ENCODE assay signal across 19 mouse cellular contexts in genomic region chr7:79511181-79511580, GRCm38 (mm10). TPM values are rescaled to one million over a fixed set of nuclear protein-coding genes. Genes with fewer than 3 reads are reported as not detected.
DNase-seq lines count a peak whose midpoint lies in the region; ATAC-seq and TF ChIP-seq lines count a peak whose summit lies in the region.
"Had no signal": no experiment of that assay in that cellular context is flagged by ENCODE, and none has a peak within 500 bp of the region (broad histone marks: within the 10 kb centered on the region; RNA-seq: fewer than 3 reads in every experiment).

No protein-coding gene starts in this region.

- H3K4me3 ChIP-seq in forebrain, embryonic 15.5 days, result peak overlapping the region; percentile 85
- H3K4me3 ChIP-seq in hindbrain, postnatal 0 days (ENCODE audit: low read length), result peak overlapping the region; percentile 6; the same call in 1 of the 2 replicates
- H3K4me3 ChIP-seq in neural tube, embryonic 13.5 days, result peak overlapping the region; percentile 89
- H3K4me3 ChIP-seq: embryonic facial prominence, embryonic 13.5 days; heart, embryonic 15.5 days had no signal

- peaks cover 77% of the 10 kb centered on the region for H3K4me1 ChIP-seq in forebrain, embryonic 15.5 days
- H3K4me1 ChIP-seq in hindbrain, postnatal 0 days (ENCODE audit: insufficient read depth, low read length), result peaks cover 20% of the 10 kb centered on the region
- H3K4me1 ChIP-seq in neural tube, embryonic 13.5 days (replicated peaks), result peaks cover 96% of the 10 kb centered on the region

- WGBS in forebrain, embryonic 15.5 days, result 4% methylated on average over 7 of the region's 7 CpGs
- 11% methylated on average over 7 of the region's 7 CpGs for WGBS in hindbrain, postnatal 0 days
- 5% methylated on average over 7 of the region's 7 CpGs for WGBS in neural tube, embryonic 13.5 days

- peaks cover 11% of the 10 kb centered on the region; the same call in 1 of the 2 replicates for H3K36me3 ChIP-seq in forebrain, embryonic 15.5 days
- no peaks in the 10 kb centered on the region; the same call in 1 of the 2 replicates for H3K36me3 ChIP-seq in hindbrain, postnatal 0 days (ENCODE audit: insufficient read depth, low read length)
- peaks cover 36% of the 10 kb centered on the region for H3K36me3 ChIP-seq in neural tube, embryonic 13.5 days
- H3K36me3 ChIP-seq: embryonic facial prominence, embryonic 13.5 days; heart, embryonic 15.5 days had no signal

- peak; percentile 11 for DNase-seq in cerebellum, adult 9-11 months
- no peak for DNase-seq in cerebellum, adult 11-12 months
- peak; percentile 52 for DNase-seq in hindbrain, postnatal 0 days (ENCODE audit: low spot score)
- DNase-seq in thymus, postnatal 0 days (ENCODE audit: low spot score), result no peak
- DNase-seq in frontal cortex, postnatal 25 days (ENCODE audit: low spot score in 2 of 2), result no peak
- no peak for DNase-seq in lung, postnatal 10 days
- DNase-seq: adrenal gland, adult 2 months; cerebellum, postnatal 36 days; gastrocnemius, postnatal 36 days; kidney, postnatal 10 days; lung, postnatal 14 days; spleen, adult 18-20 months; thymus, postnatal 36 days had no signal

- peak overlapping the region; percentile 92 for H3K4me2 ChIP-seq in forebrain, embryonic 15.5 days (replicated peaks)
- peak overlapping the region; percentile 93 for H3K4me2 ChIP-seq in hindbrain, postnatal 0 days (ENCODE audit: low read depth, low read length)
- peak overlapping the region; percentile 89 for H3K4me2 ChIP-seq in neural tube, embryonic 13.5 days
- H3K4me2 ChIP-seq: embryonic facial prominence, embryonic 13.5 days; heart, embryonic 15.5 days had no signal

- H3K9me3 ChIP-seq in forebrain, embryonic 15.5 days, result no peaks in the 10 kb centered on the region
- no peaks in the 10 kb centered on the region for H3K9me3 ChIP-seq in hindbrain, postnatal 0 days (ENCODE audit: low read length)
- no peaks in the 10 kb centered on the region for H3K9me3 ChIP-seq in neural tube, embryonic 13.5 days
- H3K9me3 ChIP-seq: embryonic facial prominence, embryonic 13.5 days; heart, embryonic 15.5 days had no signal

- H3K27me3 ChIP-seq in forebrain, embryonic 15.5 days, result no peaks in the 10 kb centered on the region
- no peaks in the 10 kb centered on the region for H3K27me3 ChIP-seq in hindbrain, postnatal 0 days (ENCODE audit: insufficient read depth, low read length)
- H3K27me3 ChIP-seq in neural tube, embryonic 13.5 days, result peaks cover 63% of the 10 kb centered on the region

- TF ChIP-seq CTCF in hindbrain, postnatal 0 days (IDR thresholded peaks at IDR 0.05; ENCODE audit: low read depth), result no peak

- peak overlapping the region; percentile 98 for H3K27ac ChIP-seq in forebrain, embryonic 15.5 days (replicated peaks)
- H3K27ac ChIP-seq in hindbrain, postnatal 0 days, result peak overlapping the region; percentile 97
- H3K27ac ChIP-seq in neural tube, embryonic 13.5 days (replicated peaks), result peak overlapping the region; percentile 99
- H3K27ac ChIP-seq: embryonic facial prominence, embryonic 13.5 days; heart, embryonic 15.5 days; liver, embryonic 14.5 days had no signal

- H3K9ac ChIP-seq in forebrain, embryonic 15.5 days (replicated peaks), result peak overlapping the region; percentile 100
- peak overlapping the region; percentile 98 for H3K9ac ChIP-seq in hindbrain, postnatal 0 days (replicated peaks; ENCODE audit: low read length)
- peak overlapping the region; percentile 100 for H3K9ac ChIP-seq in neural tube, embryonic 13.5 days
- H3K9ac ChIP-seq: embryonic facial prominence, embryonic 13.5 days; heart, embryonic 15.5 days; liver, embryonic 14.5 days had no signal

- ATAC-seq in forebrain, embryonic 15.5 days (replicated peaks), result peak; percentile 20; the same call in 1 of the 2 replicates
- no peak for ATAC-seq in hindbrain, postnatal 0 days
- no peak for ATAC-seq in neural tube, embryonic 13.5 days (ENCODE audit: low read depth)
- ATAC-seq: Patski had no signal

RNA-seq across cellular contexts. Expression of gene Polg, which starts 45.0 kb away (rescaled TPM):
- 32.9 and 35.8 TPM in 2 replicates for polyA plus RNA-seq in forebrain, embryonic 15.5 days (2015; fragmentation: Nextera tagmentation; extraction: Ambion mirVana)
- total RNA-seq in hindbrain, postnatal 0 days (2014; rRNA removed), result 60.0 and 79.5 TPM in 2 replicates
- polyA plus RNA-seq in hindbrain, postnatal 0 days (2015; fragmentation: Nextera tagmentation; extraction: Ambion mirVana), result 23.8 and 23.9 TPM in 2 replicates
- 28.2 and 28.6 TPM in 2 replicates for polyA plus RNA-seq in neural tube, embryonic 13.5 days (2015; fragmentation: Nextera tagmentation; extraction: Ambion mirVana)
- 38.5 and 40.4 TPM in 2 replicates for polyA plus RNA-seq in thymus, postnatal 0 days (2015; fragmentation: Nextera tagmentation; extraction: Ambion mirVana)

Comparison
In these comparisons a context has a peak if more than half of its experiments do, and no peak if none do; other contexts are left out.
1. DNase-seq: peak in cerebellum, adult 9-11 months (single experiment) and hindbrain, postnatal 0 days (single experiment); none in cerebellum, adult 11-12 months (single experiment), thymus, postnatal 0 days (single experiment), frontal cortex, postnatal 25 days (0 of 2) and lung, postnatal 10 days (single experiment).
2. H3K4me3 ChIP-seq: peak in every context shown above with its lines; median percentile 89 in neural tube, embryonic 13.5 days; 85 in forebrain, embryonic 15.5 days; 6 in hindbrain, postnatal 0 days.
3. Peak in every context shown above with its lines, with median percentiles within 50 percentile points of each other: H3K27ac ChIP-seq, H3K4me2 ChIP-seq and H3K9ac ChIP-seq.